Mouse (Mus musculus): ENCODE results near the gene Kap.
"Not testable (repeated sequence)": the region's sequence is repeated elsewhere in the genome, so short reads cannot be mapped to it uniquely, and the experiment has no call there.

The Kap gene

GRCm38 (mm10) chr6:133853526-133853925, at the start of gene Kap:
TSS of gene Kap (minus strand) at chr6:133853762.
- DNase-seq (ENCODE audit: low read depth) = no peak

DNA sequence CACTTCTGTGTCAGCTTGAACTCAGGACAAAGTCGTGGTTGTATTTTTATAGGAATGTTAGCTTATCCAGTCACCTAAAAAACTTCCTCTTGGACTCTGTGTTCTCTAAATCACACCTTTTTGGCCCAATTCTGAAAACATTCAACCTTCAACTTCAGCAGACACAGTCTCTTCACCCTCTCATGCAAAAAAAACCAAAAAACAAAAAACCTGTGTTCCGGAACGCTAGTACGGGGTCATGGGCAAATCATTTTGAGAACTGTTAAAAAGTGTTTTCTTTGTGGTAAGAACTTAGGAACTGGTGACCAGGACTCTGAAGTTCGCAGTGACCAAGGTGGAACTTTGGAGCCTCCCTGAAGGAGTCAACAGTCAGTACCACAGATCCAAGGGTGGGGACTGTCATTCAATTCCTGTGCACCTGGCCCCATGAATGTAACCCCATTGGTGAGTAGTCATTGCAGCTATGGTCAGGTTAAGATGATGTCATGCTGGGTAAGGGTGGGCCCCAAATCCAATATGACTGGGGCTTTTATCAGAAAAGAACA, 32.4 kb upstream of the Kap start:
- DNase-seq (ENCODE audit: low read depth) = no peak

DNA sequence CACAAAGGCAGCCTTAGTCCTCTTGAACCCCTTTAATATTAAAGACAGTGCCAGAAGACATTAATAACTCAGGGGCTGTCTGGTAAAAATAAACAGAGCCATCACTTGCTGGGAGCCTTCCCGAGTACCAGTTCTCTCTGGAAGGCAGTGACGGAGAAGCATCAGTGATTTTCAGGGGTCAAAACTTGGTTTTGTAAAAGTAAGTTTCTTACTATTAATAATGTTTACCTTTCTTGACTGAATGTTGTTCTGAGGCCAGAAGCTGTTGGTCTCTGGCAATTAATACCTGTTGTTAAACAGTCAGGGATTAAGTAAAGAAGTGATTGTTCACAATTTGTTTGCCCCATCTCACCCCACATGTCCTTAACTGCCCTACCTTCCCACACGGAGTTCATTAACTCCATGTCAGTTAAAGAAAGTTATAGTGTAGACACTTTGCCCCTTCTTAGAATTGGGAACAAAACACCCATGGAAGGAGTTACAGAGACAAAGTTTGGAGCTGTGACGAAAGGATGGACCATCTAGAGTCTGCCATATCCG, 30.0 kb upstream of the Kap start:
- DNase-seq (ENCODE audit: low read depth) = no peak

DNA sequence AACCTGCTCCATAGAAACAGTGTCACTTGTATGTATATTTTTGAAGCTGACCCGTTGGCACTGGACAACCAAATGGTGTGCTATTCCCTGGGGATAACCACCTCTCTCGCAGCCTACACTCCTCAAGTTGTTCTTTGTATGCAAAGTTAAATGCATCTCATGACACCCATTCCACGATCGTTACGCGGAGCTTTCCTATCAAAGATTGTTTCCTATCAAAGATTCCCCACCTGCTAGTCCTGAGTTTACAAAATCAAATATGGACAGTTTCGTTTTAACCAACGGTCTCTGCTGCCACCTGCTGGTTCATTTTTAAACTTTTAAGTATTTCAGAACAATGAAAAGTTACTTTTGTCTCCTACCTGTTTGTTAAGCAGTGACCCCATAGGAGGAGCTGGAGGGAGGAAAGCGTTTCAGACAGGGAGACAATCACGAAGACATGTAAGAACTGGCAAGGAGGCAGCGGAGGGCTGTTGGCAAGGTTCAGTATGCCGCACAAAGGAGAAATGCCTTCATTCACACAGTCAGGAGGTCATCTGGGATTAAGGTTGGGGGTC, 22.4 kb upstream of the Kap start:
- DNase-seq (ENCODE audit: low read depth) = peak; percentile 73

DNA sequence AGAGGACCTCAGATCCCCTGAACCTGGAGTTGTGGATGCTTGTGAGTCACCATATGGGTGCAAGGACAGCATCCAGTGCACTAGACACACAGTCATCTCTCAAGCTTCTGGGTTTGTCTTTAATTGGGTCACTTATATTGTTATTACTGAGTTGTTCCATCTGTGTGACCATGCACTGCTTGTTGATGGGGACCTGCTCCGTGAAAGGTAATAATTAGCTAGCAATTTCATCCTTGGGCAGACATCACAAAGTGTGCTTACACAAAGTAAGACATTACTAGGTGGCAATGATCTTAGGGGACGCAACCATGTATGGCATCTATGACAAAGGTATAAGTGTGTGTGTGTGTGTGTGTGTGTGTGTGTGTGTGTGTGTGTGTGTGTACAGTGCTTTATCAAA, 19.1 kb upstream of the Kap start:
- no peak for DNase-seq (ENCODE audit: low read depth)

- peak; percentile 22 for DNase-seq (ENCODE audit: low read depth)
Measured at GRCm38 (mm10) chr6:133871131-133871530, 17.6 kb upstream of the Kap start.

DNA sequence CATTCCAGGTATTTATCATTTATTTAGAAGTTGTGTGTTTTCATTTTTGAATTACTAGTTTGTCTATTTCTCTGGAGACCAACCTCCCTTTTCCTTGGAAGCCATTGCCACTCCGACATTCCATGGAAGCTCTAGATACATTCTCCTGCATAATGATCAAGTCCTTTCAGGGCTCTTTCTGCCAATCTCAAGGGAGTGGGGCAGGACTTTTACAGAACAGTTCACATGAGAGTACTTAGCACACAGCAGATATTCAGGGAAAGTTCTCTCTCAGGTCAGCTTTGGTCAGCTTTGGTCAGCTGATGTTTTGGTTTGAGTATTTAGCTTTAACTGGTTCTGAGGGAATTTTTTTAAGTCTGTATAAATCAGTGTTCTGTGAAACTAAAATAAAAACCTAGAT, 14.8 kb upstream of the Kap start:
- DNase-seq (ENCODE audit: low read depth) = no peak

GRCm38 (mm10) chr6:133855871-133856270, 2.3 kb upstream of the Kap start:
- DNase-seq (ENCODE audit: low read depth) = no peak

GRCm38 (mm10) chr6:133849359-133849758, 4.2 kb downstream of the Kap start:
- DNase-seq (ENCODE audit: low read depth) = no peak

- not testable (repeated sequence) for DNase-seq (ENCODE audit: low read depth)
Measured at GRCm38 (mm10) chr6:133848861-133849260, 4.7 kb downstream of the Kap start.

GRCm38 (mm10) chr6:133838296-133838995, 15.1 kb downstream of the Kap start:
- DNase-seq (ENCODE audit: low read depth) = not testable (repeated sequence)

DNA sequence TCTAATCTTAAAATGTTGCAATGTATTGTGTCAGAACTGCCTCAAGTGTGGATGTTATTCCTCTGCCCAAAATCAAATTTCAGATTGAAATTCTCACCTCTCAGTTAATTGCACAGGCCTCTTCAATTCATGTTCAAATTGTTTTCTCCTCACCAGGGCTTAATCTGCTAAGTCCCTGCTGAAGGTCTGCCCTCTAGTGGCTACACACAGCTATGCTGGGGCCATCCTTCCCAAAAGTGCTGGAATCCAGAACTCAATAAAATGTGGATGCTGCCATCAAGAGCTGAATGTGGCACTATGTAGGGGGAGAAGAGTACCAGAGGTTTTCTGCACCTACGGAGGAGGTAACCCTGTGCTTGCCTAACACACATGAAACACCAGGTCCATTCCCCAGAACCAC, 41.2 kb downstream of the Kap start:
- peak; percentile 47 for DNase-seq (ENCODE audit: low read depth)

Measured in 416B (cell line).